Mouse (Mus musculus) hindbrain, embryonic 14.5 days (tissue): ENCODE data around the gene Zc3h12c. TPM values are rescaled to one million over a fixed set of nuclear protein-coding genes. Genes with fewer than 3 reads are reported as not detected.
A peak's percentile ranks its signal among the peaks of the same experiment; 100 is the strongest.
"Not testable (repeated sequence)": the region's sequence is repeated elsewhere in the genome, so short reads cannot be mapped to it uniquely, and the experiment has no call there.

ENCODE experiments used
- ATAC-seq: fragments of 200-750 bp; cut with Nextera tagmentation; 2 replicates; pipeline ENCODE4 v1.8.0; 2017; ENCODE audit warnings: moderate number of reproducible peaks, mild to moderate bottlenecking, moderate TSS enrichment, moderate library complexity; ENCODE audit not compliant: low FRiP score
- DNase-seq: peaks from one replicate; pipeline ENCODE4 v3.0.0-alpha.2; 2015; ENCODE audit warnings: low spot score
- H3K27ac ChIP-seq: fragments of 300-500 bp; sonication (generic); 2 replicates; pipeline ENCODE4 v1.5.1; 2014; ENCODE audit warnings: mild to moderate bottlenecking, moderate library complexity
- H3K27me3 ChIP-seq: fragments of 300-500 bp; sonication (generic); 2 replicates; pipeline ENCODE4 v1.6.1; 2014; ENCODE audit warnings: mild to moderate bottlenecking, low read length, mixed read lengths; ENCODE audit not compliant: control insufficient read depth, insufficient read depth
- H3K36me3 ChIP-seq: fragments of 300-500 bp; sonication (generic); replicated peaks from 2 replicates; pipeline ENCODE4 v1.6.1; 2014; ENCODE audit not compliant: control insufficient read depth, insufficient read depth
- H3K4me1 ChIP-seq: fragments of 300-500 bp; sonication (generic); replicated peaks from 2 replicates; pipeline ENCODE4 v1.6.1; 2014; ENCODE audit warnings: antibody characterized with exemption, low read length, mixed read lengths; ENCODE audit not compliant: control insufficient read depth, insufficient read depth
- H3K4me2 ChIP-seq: fragments of 300-500 bp; sonication (generic); replicated peaks from 2 replicates; pipeline ENCODE4 v1.6.1; 2014; ENCODE audit warnings: mild to moderate bottlenecking, moderate library complexity
- H3K4me3 ChIP-seq: fragments of 300-500 bp; sonication (generic); replicated peaks from 2 replicates; pipeline ENCODE4 v1.5.1; 2014; ENCODE audit warnings: mild to moderate bottlenecking, low read length
- H3K9ac ChIP-seq: fragments of 300-500 bp; sonication (generic); 2 replicates; pipeline ENCODE4 v1.6.1; 2014
- H3K9me3 ChIP-seq: fragments of 300-500 bp; sonication (generic); 2 replicates; pipeline ENCODE4 v1.6.1; 2016; ENCODE audit warnings: low read length; ENCODE audit not compliant: control insufficient read depth
- WGBS: fragments of 180-500 bp; shearing (Covaris S2); extraction: QIAGEN DNeasy Blood & Tissue Kit; methylation state at CpG from one replicate; pipeline ENCODE4 v1.1.7; 2014; 5-methylcytosine and 5-hydroxymethylcytosine counted together
- polyA plus RNA-seq: library from polyadenylated mRNA; unstranded; fragments of >200 nt; fragmentation: Nextera tagmentation; extraction: Ambion mirVana; gene quantifications from 2 replicates; pipeline ENCODE4 v1.2.1, GENCODE M21; 2014

Zc3h12c gene
- polyA plus RNA-seq, 1 experiment from 2014 or later: 7.1 TPM

GRCm38 (mm10) chr9:52091752-52092151 lies 76.6 kb downstream of the Zc3h12c start:
- H3K9ac ChIP-seq: no peak overlapping the region
- no peak overlapping the region for H3K4me3 ChIP-seq
- no peak overlapping the region for H3K27ac ChIP-seq
- H3K9me3 ChIP-seq: no peaks in the 10 kb centered on the region
- WGBS: 91% methylated on average over 9 of the region's 9 CpGs
- H3K36me3 ChIP-seq: peaks cover 19% of the 10 kb centered on the region
- no peaks in the 10 kb centered on the region for H3K4me1 ChIP-seq
- H3K27me3 ChIP-seq: no peaks in the 10 kb centered on the region
- DNase-seq (no peak), ATAC-seq (no peak)
- no peak overlapping the region for H3K4me2 ChIP-seq

DNA sequence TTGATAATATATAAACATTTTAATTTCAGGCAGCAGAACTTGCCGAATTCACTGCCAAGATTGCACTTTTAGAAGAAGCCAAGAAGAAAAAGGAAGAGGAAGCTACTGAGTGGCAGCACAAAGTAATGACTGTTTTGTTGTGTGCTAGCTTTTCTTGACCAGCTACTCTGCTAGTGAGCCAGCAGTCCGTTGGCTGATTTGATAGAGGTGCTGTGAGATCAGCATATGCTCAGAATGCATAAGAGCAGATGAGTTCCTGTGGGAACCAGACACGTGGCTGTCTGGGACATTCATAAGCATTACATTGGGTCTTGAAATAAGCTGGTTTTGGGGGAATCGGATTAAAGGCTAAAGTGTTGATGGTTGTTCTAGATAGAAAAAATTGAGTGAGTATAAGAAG lies 86.0 kb downstream of the Zc3h12c start:
- Histone ChIP-seq H3K4me3 (no peak overlapping the region), H3K9ac (no peak overlapping the region), H3K9me3 (no peaks in the 10 kb centered on the region), H3K4me2 (no peak overlapping the region), H3K27ac (no peak overlapping the region), H3K36me3 (peaks cover 74% of the 10 kb centered on the region), H3K4me1 (no peaks in the 10 kb centered on the region), H3K27me3 (no peaks in the 10 kb centered on the region)
- no peak for DNase-seq
- WGBS: 84% methylated on average over 4 of the region's 4 CpGs
- no peak for ATAC-seq

GRCm38 (mm10) chr9:52081979-52082378 lies 86.4 kb downstream of the Zc3h12c start:
- 98% methylated on average over 2 of the region's 2 CpGs for WGBS
- no peak overlapping the region for H3K27ac ChIP-seq
- peaks cover 74% of the 10 kb centered on the region for H3K36me3 ChIP-seq
- no peaks in the 10 kb centered on the region for H3K9me3 ChIP-seq
- H3K9ac ChIP-seq: no peak overlapping the region
- no peak for ATAC-seq
- no peaks in the 10 kb centered on the region for H3K4me1 ChIP-seq
- no peaks in the 10 kb centered on the region for H3K27me3 ChIP-seq
- no peak overlapping the region for H3K4me3 ChIP-seq
- no peak overlapping the region for H3K4me2 ChIP-seq
- DNase-seq: no peak

DNA sequence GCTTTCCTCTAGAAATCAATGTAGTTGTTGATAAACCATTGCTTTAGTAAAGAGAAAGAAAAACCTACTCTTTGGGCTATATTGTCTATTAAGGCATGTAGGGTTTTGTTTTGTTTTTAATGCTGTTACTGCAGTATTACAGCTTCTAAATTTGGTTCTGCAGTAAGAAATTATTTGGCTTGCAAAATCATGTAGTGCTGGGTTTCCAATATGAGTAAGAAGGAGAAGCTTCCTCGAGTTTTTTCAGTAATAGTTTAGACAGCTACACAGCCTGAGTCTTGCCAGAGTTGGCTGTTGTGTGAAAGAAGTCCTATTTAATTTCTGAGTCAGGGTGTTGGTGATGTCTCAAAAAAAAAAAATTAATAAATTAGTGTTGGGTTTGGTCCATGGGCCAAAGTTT lies 90.7 kb downstream of the Zc3h12c start:
- peaks cover 78% of the 10 kb centered on the region for H3K36me3 ChIP-seq
- no peak for DNase-seq
- H3K4me1 ChIP-seq: no peaks in the 10 kb centered on the region
- H3K27me3 ChIP-seq: no peaks in the 10 kb centered on the region
- ATAC-seq: no peak
- no peak overlapping the region for H3K9ac ChIP-seq
- H3K4me2 ChIP-seq: no peak overlapping the region
- no peak overlapping the region for H3K27ac ChIP-seq
- H3K9me3 ChIP-seq: no peaks in the 10 kb centered on the region
- WGBS: 97% methylated on average over 1 of the region's 1 CpGs
- H3K4me3 ChIP-seq: no peak overlapping the region

GRCm38 (mm10) chr9:52076089-52076488 lies 92.3 kb downstream of the Zc3h12c start:
- no peak overlapping the region for H3K4me3 ChIP-seq
- 71% methylated on average over 2 of the region's 2 CpGs for WGBS

GRCm38 (mm10) chr9:52072202-52072601 lies 96.2 kb downstream of the Zc3h12c start:
- no peaks in the 10 kb centered on the region for H3K4me1 ChIP-seq
- DNase-seq: peak; percentile 36
- no peak overlapping the region for H3K27ac ChIP-seq

More at GRCm38 (mm10) chr9:52076089-52076488, 92.3 kb downstream of the Zc3h12c start:
- Histone ChIP-seq H3K36me3 (peaks cover 74% of the 10 kb centered on the region), H3K4me2 (no peak overlapping the region), H3K27ac (no peak overlapping the region), H3K9me3 (no peaks in the 10 kb centered on the region), H3K27me3 (no peaks in the 10 kb centered on the region), H3K4me1 (no peaks in the 10 kb centered on the region), H3K9ac (no peak overlapping the region)
- ATAC-seq: no peak
- no peak for DNase-seq

DNA sequence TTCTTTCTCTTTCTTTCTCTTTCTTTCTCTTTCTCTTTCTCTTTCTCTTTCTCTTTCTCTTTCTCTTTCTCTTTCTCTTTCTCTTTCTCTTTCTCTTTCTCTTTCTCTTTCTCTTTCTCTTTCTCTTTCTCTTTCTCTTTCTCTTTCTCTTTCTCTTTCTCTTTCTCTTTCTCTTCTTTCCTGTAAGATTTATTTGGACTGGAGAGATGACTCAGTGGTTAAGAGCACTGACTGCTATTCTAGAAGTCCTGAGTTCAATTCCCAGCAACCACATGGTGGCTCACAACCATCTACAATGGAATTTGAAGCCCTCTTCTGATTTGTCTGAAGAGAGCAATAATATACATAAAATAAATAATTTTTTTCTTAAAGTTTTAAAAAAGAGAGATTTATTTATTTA lies 97.0 kb downstream of the Zc3h12c start:
- not testable (repeated sequence) for H3K4me2 ChIP-seq, H3K4me1 ChIP-seq, H3K9ac ChIP-seq, DNase-seq, H3K4me3 ChIP-seq, ATAC-seq, H3K27ac ChIP-seq, H3K9me3 ChIP-seq, H3K27me3 ChIP-seq
- peaks cover 83% of the 10 kb centered on the region for H3K36me3 ChIP-seq

More at GRCm38 (mm10) chr9:52072202-52072601, 96.2 kb downstream of the Zc3h12c start:
- peaks cover 83% of the 10 kb centered on the region for H3K36me3 ChIP-seq
- no peak overlapping the region for H3K4me3 ChIP-seq
- no peak for ATAC-seq
- no peak overlapping the region for H3K9ac ChIP-seq
- no peaks in the 10 kb centered on the region for H3K27me3 ChIP-seq
- H3K4me2 ChIP-seq: no peak overlapping the region
- no peaks in the 10 kb centered on the region for H3K9me3 ChIP-seq

DNA sequence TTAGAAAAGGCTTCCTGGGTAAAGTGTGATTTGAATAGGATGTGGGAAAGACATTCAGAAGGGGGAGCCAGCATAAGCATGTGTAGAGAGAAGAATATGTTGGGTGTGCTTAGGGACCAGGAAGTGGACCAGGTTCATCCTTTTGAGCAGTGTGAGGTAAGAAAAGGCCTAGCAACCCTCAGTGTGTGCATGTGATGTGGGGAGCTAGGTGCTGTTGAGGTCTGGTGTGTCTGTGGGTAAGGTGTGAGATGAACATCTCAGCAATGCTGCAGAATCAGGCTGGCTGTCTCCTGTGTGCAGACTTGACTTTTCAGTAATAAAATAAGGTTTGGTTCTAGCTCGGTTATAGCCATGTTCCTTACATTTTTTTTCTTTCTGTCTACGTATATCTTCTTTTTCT lies 98.3 kb downstream of the Zc3h12c start:
- Histone ChIP-seq H3K27ac (no peak overlapping the region), H3K27me3 (no peaks in the 10 kb centered on the region), H3K4me1 (no peaks in the 10 kb centered on the region), H3K4me2 (no peak overlapping the region), H3K36me3 (peaks cover 83% of the 10 kb centered on the region), H3K4me3 (no peak overlapping the region), H3K9ac (no peak overlapping the region), H3K9me3 (no peaks in the 10 kb centered on the region)
- WGBS: 98% methylated on average over 2 of the region's 2 CpGs
- no peak for DNase-seq
- no peak for ATAC-seq
